Mouse (Mus musculus): ENCODE results near the gene Arhgap19.

The Arhgap19 gene

DNA sequence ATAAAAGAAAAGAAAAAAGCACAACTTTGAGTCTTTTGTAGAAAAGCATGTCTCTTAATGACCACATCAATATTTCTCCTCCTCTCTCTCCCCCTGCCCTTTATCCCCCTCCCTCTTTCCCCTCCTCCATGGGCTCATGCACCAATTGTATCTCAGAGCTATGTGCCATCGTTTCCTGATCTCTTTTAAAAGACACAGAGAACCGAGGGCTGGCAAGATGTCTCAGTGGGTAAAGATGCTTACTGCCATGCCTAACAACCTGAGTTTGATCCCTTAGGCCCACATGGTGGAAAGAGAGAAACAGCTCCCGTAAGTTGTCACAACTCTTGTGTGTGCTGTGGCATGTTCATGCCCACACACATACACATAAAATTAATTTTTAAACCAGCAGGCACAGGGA lies 34.9 kb upstream of the Arhgap19 start:
- TF ChIP-seq CTCF (conservative IDR thresholded peaks at IDR 0.05; ENCODE audit: low read length) (no peak), NANOG (IDR thresholded peaks at IDR 0.05; ENCODE audit: borderline replicate concordance, low read length) (no peak), POU5F1 (IDR thresholded peaks at IDR 0.05; ENCODE audit: borderline replicate concordance, low read length) (no peak)

DNA sequence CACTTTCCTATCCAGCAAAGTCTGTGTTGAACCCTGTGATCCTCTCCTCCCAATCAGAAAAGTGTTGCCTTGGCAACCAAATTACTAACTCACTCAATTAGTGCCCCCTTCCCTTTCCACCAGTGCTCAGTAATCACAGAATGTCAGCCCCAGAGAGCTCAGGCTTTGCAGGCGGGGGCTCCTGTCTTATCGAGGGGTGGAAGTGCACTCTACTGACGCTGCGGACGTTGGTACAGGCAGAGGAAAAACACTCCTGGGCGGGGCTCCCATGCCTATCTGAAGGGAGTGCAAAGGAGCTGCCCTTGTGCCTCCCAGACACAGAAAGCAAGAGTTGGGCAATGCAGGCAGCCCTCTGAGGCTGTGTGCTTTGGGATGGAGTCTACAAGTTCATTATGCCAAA lies 34.0 kb upstream of the Arhgap19 start:
- Histone ChIP-seq H3K4me1 (replicated peaks; ENCODE audit: low read depth, low read length) (peaks cover 42% of the 10 kb centered on the region), H3K4me3 (replicated peaks; ENCODE audit: low read length) (0 out of 2 replicates have a peak overlapping the region, but pooled peaks have one; percentile 2), H3K9me3 (ENCODE audit: low read length) (no peaks in the 10 kb centered on the region), H3K36me3 (ENCODE audit: insufficient read depth, low read length) (no peaks in the 10 kb centered on the region), H3K27me3 (ENCODE audit: insufficient read depth, low read length) (peaks cover 52% of the 10 kb centered on the region)
- TF ChIP-seq CTCF (conservative IDR thresholded peaks at IDR 0.05; ENCODE audit: low read length) (no peak), POU5F1 (IDR thresholded peaks at IDR 0.05; ENCODE audit: borderline replicate concordance, low read length) (no peak), NANOG (IDR thresholded peaks at IDR 0.05; ENCODE audit: borderline replicate concordance, low read length) (no peak)

More for the DNA sequence above, 34.9 kb upstream of the Arhgap19 start:
- no peak overlapping the region for H3K4me3 ChIP-seq (replicated peaks; ENCODE audit: low read length)
- no peaks in the 10 kb centered on the region for H3K36me3 ChIP-seq (ENCODE audit: insufficient read depth, low read length)
- peaks cover 44% of the 10 kb centered on the region for H3K27me3 ChIP-seq (ENCODE audit: insufficient read depth, low read length)
- H3K9me3 ChIP-seq (ENCODE audit: low read length): no peaks in the 10 kb centered on the region
- peaks cover 33% of the 10 kb centered on the region for H3K4me1 ChIP-seq (replicated peaks; ENCODE audit: low read depth, low read length)

DNA sequence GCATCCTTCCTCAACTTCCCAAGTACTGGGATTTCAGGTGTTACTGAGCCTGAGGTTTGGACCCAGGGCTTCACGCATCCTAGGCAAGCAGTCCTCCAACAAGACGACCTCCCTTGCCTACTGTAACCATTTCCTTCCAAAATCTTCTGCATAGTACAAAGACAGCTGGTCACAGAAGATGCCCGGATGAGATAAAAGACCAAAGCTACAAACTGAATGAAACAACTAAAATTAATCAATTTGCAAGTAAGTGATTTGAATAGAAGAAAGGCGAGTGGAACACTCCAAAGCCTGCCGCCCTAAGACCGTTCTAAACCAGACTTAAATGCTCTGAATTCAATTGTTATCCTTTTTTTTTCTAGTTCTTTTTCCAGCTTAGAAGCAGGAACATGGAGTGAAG lies 33.6 kb upstream of the Arhgap19 start:
- no peaks in the 10 kb centered on the region for H3K9me3 ChIP-seq (ENCODE audit: low read length)
- TF ChIP-seq CTCF (conservative IDR thresholded peaks at IDR 0.05; ENCODE audit: low read length): no peak
- no peak for TF ChIP-seq NANOG (IDR thresholded peaks at IDR 0.05; ENCODE audit: borderline replicate concordance, low read length)
- no peak for TF ChIP-seq POU5F1 (IDR thresholded peaks at IDR 0.05; ENCODE audit: borderline replicate concordance, low read length)
- no peak overlapping the region for H3K4me3 ChIP-seq (replicated peaks; ENCODE audit: low read length)
- H3K36me3 ChIP-seq (ENCODE audit: insufficient read depth, low read length): no peaks in the 10 kb centered on the region
- peaks cover 56% of the 10 kb centered on the region for H3K27me3 ChIP-seq (ENCODE audit: insufficient read depth, low read length)
- H3K4me1 ChIP-seq (replicated peaks; ENCODE audit: low read depth, low read length): peaks cover 43% of the 10 kb centered on the region

DNA sequence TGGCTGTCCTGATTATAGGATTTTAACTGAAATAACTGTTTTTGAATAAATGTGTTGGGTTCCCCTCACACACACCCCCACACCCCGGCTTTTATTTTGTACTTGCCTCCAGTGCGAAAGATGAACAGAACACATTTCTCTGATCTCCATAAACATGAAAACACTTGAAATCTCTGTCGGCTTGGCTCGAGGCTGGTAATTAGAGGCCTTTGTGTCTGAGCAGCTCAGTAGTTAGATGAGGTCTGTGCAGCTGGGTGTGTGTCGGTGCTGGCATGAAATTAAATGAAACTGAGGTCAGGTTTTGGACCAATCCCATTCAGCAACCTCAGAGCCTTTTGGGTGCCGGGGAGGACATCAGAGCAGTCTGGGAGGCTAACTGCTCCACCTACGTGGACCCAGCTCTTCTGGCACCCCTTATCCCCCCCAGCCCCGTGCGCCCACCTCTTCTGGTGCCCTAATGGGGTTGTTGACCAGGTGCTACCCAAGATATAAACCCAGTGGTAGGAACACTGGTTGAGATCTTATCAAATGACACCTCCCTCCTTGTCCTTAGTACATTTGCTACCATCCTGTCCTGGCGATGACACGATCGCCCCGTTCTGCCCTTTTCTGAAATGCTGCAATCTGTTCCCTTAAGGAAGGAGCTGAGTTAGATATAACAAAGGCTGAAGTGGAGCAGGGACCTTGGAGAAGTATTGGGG lies 30.8 kb upstream of the Arhgap19 start:
- H3K4me1 ChIP-seq (replicated peaks; ENCODE audit: low read depth, low read length): peaks cover 48% of the 10 kb centered on the region
- H3K9me3 ChIP-seq (ENCODE audit: low read length): no peaks in the 10 kb centered on the region
- no peak overlapping the region for H3K4me3 ChIP-seq (replicated peaks; ENCODE audit: low read length)
- H3K27me3 ChIP-seq (ENCODE audit: insufficient read depth, low read length): peaks cover 52% of the 10 kb centered on the region
- no peaks in the 10 kb centered on the region for H3K36me3 ChIP-seq (ENCODE audit: insufficient read depth, low read length)
- TF ChIP-seq POU5F1 (IDR thresholded peaks at IDR 0.05; ENCODE audit: borderline replicate concordance, low read length) (no peak), NANOG (IDR thresholded peaks at IDR 0.05; ENCODE audit: borderline replicate concordance, low read length) (no peak), CTCF (conservative IDR thresholded peaks at IDR 0.05; ENCODE audit: low read length) (no peak)

DNA sequence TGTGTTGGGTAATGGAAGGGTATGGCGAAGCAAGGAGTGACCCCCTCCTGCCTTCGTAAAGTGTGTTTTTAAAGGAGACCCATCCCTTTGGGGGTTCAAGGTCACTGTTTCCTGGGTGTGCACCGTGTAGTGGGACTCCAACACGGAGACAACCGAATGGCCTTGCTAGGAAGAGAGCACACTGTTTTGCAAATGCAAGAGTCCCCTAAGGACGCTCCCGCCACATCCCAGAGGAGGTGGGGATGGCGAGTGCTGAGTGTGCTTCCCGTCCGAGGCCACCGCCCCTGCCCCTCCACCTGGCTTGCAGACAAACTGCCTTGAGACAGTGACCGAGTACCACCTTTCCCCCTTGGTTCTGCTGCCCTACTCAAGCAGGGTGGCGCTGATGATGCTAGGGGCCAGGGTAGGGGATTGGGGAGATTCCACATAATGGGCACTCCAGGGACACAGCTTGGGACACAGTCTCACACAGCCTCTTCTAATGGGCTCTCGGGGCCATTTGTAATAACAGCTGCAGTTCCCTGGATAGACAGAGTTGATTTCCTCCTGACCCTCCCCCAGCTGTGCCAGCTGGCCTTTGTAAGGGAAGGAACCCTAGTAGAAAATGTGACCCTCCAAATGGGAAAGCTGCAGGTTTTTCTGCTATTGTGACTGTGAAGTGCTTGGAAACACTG lies 30.0 kb upstream of the Arhgap19 start:
- TF ChIP-seq NANOG (IDR thresholded peaks at IDR 0.05; ENCODE audit: borderline replicate concordance, low read length): no peak
- no peak for TF ChIP-seq POU5F1 (IDR thresholded peaks at IDR 0.05; ENCODE audit: borderline replicate concordance, low read length)
- TF ChIP-seq CTCF (conservative IDR thresholded peaks at IDR 0.05; ENCODE audit: low read length): no peak
- peak overlapping the region; percentile 89 for H3K4me3 ChIP-seq (replicated peaks; ENCODE audit: low read length)
- H3K4me1 ChIP-seq (replicated peaks; ENCODE audit: low read depth, low read length): peaks cover 48% of the 10 kb centered on the region
- no peaks in the 10 kb centered on the region for H3K9me3 ChIP-seq (ENCODE audit: low read length)
- no peaks in the 10 kb centered on the region for H3K36me3 ChIP-seq (ENCODE audit: insufficient read depth, low read length)
- H3K27me3 ChIP-seq (ENCODE audit: insufficient read depth, low read length): peaks cover 49% of the 10 kb centered on the region

DNA sequence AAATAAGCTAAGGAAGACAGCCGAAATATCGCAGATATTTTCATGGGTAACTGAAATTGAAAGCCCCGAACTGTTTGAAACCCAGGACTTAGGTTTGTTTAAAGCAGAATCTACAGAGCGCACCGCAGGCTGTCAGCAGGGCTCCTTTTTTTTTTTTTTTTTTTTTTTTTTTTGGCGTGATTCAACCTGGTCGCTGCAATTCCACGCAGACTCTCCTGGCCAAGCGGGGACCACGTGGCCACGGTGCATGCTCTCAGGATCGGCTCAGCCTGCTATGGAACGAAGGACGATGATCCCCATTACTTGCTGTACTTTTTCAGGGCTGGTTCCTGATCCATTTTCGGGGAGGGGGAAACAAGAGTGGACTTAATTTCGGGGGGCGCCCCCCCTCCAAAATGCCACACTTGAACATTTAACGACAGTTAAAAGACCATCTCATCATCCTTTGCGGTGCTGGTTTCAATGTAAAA lies 29.3 kb upstream of the Arhgap19 start:
- Histone ChIP-seq H3K4me3 (replicated peaks; ENCODE audit: low read length) (peak overlapping the region; percentile 89), H3K27me3 (ENCODE audit: insufficient read depth, low read length) (peaks cover 43% of the 10 kb centered on the region), H3K36me3 (ENCODE audit: insufficient read depth, low read length) (no peaks in the 10 kb centered on the region), H3K9me3 (ENCODE audit: low read length) (no peaks in the 10 kb centered on the region), H3K4me1 (replicated peaks; ENCODE audit: low read depth, low read length) (peaks cover 41% of the 10 kb centered on the region)
- TF ChIP-seq CTCF (conservative IDR thresholded peaks at IDR 0.05; ENCODE audit: low read length) (no peak), POU5F1 (IDR thresholded peaks at IDR 0.05; ENCODE audit: borderline replicate concordance, low read length) (no peak), NANOG (IDR thresholded peaks at IDR 0.05; ENCODE audit: borderline replicate concordance, low read length) (no peak)

DNA sequence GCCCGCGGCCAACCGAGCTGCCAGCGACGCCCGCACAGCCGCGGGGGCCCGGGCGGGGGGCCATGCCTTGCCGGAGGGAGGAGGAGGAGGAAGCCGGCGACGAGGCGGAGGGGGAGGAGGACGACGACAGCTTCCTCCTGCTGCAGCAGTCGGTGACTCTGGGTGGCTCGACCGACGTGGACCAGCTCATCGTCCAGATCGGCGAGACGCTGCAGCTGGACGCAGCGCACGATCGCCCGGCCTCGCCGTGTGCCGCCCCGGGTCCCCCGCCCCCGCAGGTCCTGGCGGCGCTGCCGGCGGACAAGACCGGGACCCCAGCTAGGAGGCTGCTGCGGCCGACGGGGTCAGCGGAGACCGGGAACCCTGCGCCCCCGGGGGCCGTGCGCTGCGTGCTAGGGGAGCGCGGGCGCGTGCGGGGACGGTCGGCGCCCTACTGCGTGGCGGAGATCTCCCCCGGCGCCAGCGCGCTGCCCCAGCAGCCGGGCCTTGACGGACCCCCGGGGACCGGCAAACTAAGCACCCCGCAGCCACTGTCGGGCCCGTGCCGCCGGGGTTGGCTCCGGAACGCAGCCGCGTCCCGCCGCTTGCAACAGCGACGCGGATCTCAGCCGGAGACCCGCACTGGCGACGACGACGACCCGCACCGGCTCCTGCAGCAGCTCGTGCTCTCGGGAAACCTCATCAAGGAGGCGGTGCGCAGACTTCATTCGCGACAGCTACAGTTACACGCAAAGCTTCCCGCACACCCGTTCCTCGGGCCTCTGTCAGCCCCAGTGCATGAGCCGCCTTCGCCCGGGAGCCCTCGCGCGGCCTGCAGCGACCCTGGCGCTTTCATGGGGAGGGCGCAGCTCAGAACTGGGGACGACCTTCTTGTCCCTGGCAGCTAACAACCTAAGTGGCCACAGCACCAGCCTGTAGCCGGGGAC lies 28.5 kb upstream of the Arhgap19 start:
- H3K36me3 ChIP-seq (ENCODE audit: insufficient read depth, low read length): no peaks in the 10 kb centered on the region

More for the DNA sequence above, 28.5 kb upstream of the Arhgap19 start:
- Histone ChIP-seq H3K9me3 (ENCODE audit: low read length) (no peaks in the 10 kb centered on the region), H3K4me1 (replicated peaks; ENCODE audit: low read depth, low read length) (peaks cover 33% of the 10 kb centered on the region), H3K4me3 (replicated peaks; ENCODE audit: low read length) (peak overlapping the region; percentile 89), H3K27me3 (ENCODE audit: insufficient read depth, low read length) (peaks cover 43% of the 10 kb centered on the region)
- no peak for TF ChIP-seq POU5F1 (IDR thresholded peaks at IDR 0.05; ENCODE audit: borderline replicate concordance, low read length)
- no peak for TF ChIP-seq NANOG (IDR thresholded peaks at IDR 0.05; ENCODE audit: borderline replicate concordance, low read length)
- no peak for TF ChIP-seq CTCF (conservative IDR thresholded peaks at IDR 0.05; ENCODE audit: low read length)
